Mouse (Mus musculus) left cerebral cortex, adult 11 months (tissue): ENCODE measurements around the gene Acta2.
A peak's percentile ranks its signal among the peaks of the same experiment; 100 is the strongest.

Experiments used
- DNase-seq: peaks from one replicate; pipeline ENCODE4 v3.0.0; 2022; ENCODE audit warnings: low spot score

The Acta2 gene

GRCm38 (mm10) chr19:34254880-34255681 is at the start of gene Acta2:
Gene Acta2 (minus strand): TSS chr19:34255590.
- DNase-seq = no peak

GRCm38 (mm10) chr19:34304917-34305316 is 49.5 kb upstream of the Acta2 start:
- DNase-seq = no peak

GRCm38 (mm10) chr19:34300430-34300829 is 45.0 kb upstream of the Acta2 start:
- DNase-seq = no peak

- no peak for DNase-seq
Observed at GRCm38 (mm10) chr19:34299229-34299628, 43.8 kb upstream of the Acta2 start.

GRCm38 (mm10) chr19:34298531-34298930 is 43.1 kb upstream of the Acta2 start:
- no peak for DNase-seq

GRCm38 (mm10) chr19:34295442-34295841 is 40.1 kb upstream of the Acta2 start:
- DNase-seq = no peak

GRCm38 (mm10) chr19:34293376-34293947 is 38.1 kb upstream of the Acta2 start:
- no peak for DNase-seq

- DNase-seq = no peak
Observed at GRCm38 (mm10) chr19:34292701-34293100, 37.3 kb upstream of the Acta2 start.

GRCm38 (mm10) chr19:34291956-34292355 is 36.6 kb upstream of the Acta2 start:
- no peak for DNase-seq

- DNase-seq = no peak
Observed at GRCm38 (mm10) chr19:34291379-34291778, 36.0 kb upstream of the Acta2 start.

GRCm38 (mm10) chr19:34290872-34291341 is 35.5 kb upstream of the Acta2 start:
- DNase-seq = no peak

- peak; percentile 4 for DNase-seq
Observed at GRCm38 (mm10) chr19:34289948-34290789, 34.8 kb upstream of the Acta2 start, which contains the start of gene Fas. Gene Fas (plus strand): TSS chr19:34290666.

- DNase-seq = no peak
Observed at GRCm38 (mm10) chr19:34288696-34289095, 33.3 kb upstream of the Acta2 start.

- no peak for DNase-seq
Observed at GRCm38 (mm10) chr19:34287656-34288415, 32.4 kb upstream of the Acta2 start.

- no peak for DNase-seq
Observed at GRCm38 (mm10) chr19:34287221-34287620, 31.8 kb upstream of the Acta2 start.

GRCm38 (mm10) chr19:34284826-34285225 is 29.4 kb upstream of the Acta2 start:
- no peak for DNase-seq

GRCm38 (mm10) chr19:34284383-34284782 is 29.0 kb upstream of the Acta2 start:
- no peak for DNase-seq

- DNase-seq = no peak
Observed at GRCm38 (mm10) chr19:34283614-34284013, 28.2 kb upstream of the Acta2 start.

GRCm38 (mm10) chr19:34278078-34278477 is 22.7 kb upstream of the Acta2 start:
- DNase-seq = no peak

GRCm38 (mm10) chr19:34273073-34273472 is 17.7 kb upstream of the Acta2 start:
- no peak for DNase-seq

- no peak for DNase-seq
Observed at GRCm38 (mm10) chr19:34270824-34271464, 15.6 kb upstream of the Acta2 start.
